Mouse (Mus musculus) heart, embryonic 11.5 days (tissue): ENCODE measurements around the gene Pold4. TPM values are rescaled to one million over a fixed set of nuclear protein-coding genes. Genes with fewer than 3 reads are reported as not detected.

Experiments
- ATAC-seq: fragments of 200-750 bp; cut with Nextera tagmentation; replicated peaks from 2 replicates; pipeline ENCODE4 v1.8.0; 2017; ENCODE audit warnings: moderate library complexity; ENCODE audit not compliant: insufficient number of reproducible peaks, low FRiP score, low TSS enrichment
- H3K27ac ChIP-seq: fragments of 300-500 bp; sonication (generic); 2 replicates; pipeline ENCODE4 v1.5.1; 2014; ENCODE audit warnings: mild to moderate bottlenecking, low read depth, low read length
- H3K27me3 ChIP-seq: fragments of 300-500 bp; sonication (generic); 2 replicates; pipeline ENCODE4 v1.6.1; 2014; ENCODE audit warnings: mild to moderate bottlenecking, low read length, mixed read lengths; ENCODE audit not compliant: control insufficient read depth, insufficient read depth
- H3K36me3 ChIP-seq: fragments of 300-500 bp; sonication (generic); 2 replicates; pipeline ENCODE4 v1.6.1; 2014; ENCODE audit warnings: mild to moderate bottlenecking, low read length, moderate library complexity, mixed read lengths; ENCODE audit not compliant: control insufficient read depth, insufficient read depth
- H3K4me1 ChIP-seq: fragments of 300-500 bp; sonication (generic); 2 replicates; pipeline ENCODE4 v1.6.1; 2014; ENCODE audit warnings: low read length; ENCODE audit not compliant: control insufficient read depth, insufficient read depth
- H3K4me2 ChIP-seq: fragments of 300-500 bp; sonication (generic); 2 replicates; pipeline ENCODE4 v1.6.1; 2014; ENCODE audit warnings: mild to moderate bottlenecking, moderate library complexity
- H3K4me3 ChIP-seq: fragments of 300-500 bp; sonication (generic); 2 replicates; pipeline ENCODE4 v1.5.1; 2014; ENCODE audit warnings: low read depth, low read length
- H3K9ac ChIP-seq: fragments of 300-500 bp; sonication (generic); 2 replicates; pipeline ENCODE4 v1.6.1; 2014; ENCODE audit warnings: mild to moderate bottlenecking, low read depth, low read length, moderate library complexity
- H3K9me3 ChIP-seq: fragments of 300-500 bp; sonication (generic); replicated peaks from 2 replicates; pipeline ENCODE4 v1.6.1; 2016; ENCODE audit warnings: low read length; ENCODE audit not compliant: control insufficient read depth
- WGBS: fragments of 180-500 bp; shearing (Covaris S2); extraction: QIAGEN DNeasy Blood & Tissue Kit; methylation state at CpG from one replicate; pipeline ENCODE4 v1.1.7; 2014; ENCODE audit not compliant: insufficient replicate concordance; 5-methylcytosine and 5-hydroxymethylcytosine counted together
- microRNA-seq: library from miRNA; unstranded; fragments of <30 nt; microRNA quantifications from one replicate; pipeline ENCODE4, GENCODE M21; 2016; ENCODE audit warnings: borderline number of aligned reads
- polyA plus RNA-seq: library from polyadenylated mRNA; unstranded; fragments of >200 nt; fragmentation: Nextera tagmentation; extraction: Ambion mirVana; gene quantifications from 2 replicates; pipeline ENCODE4 v1.2.1, GENCODE M21; 2014

Pold4 gene
- polyA plus RNA-seq, 1 experiment from 2014 or later, result 17.4 TPM

- H3K9me3 ChIP-seq, result no peaks in the 10 kb centered on the region
- WGBS, result under 1% methylated on average over 43 of the region's 50 CpGs
- H3K27me3 ChIP-seq, result peaks cover 3% of the 10 kb centered on the region
- H3K27ac ChIP-seq, result no peak within 1 kb of the TSS
- peak within 1 kb of the TSS; percentile 93 for H3K4me2 ChIP-seq
- H3K36me3 ChIP-seq, result peaks cover 20% of the 10 kb centered on the region
- peak within 1 kb of the TSS; percentile 63 for H3K4me3 ChIP-seq
- H3K4me1 ChIP-seq, result no peaks in the 10 kb centered on the region
- peak; percentile 80 for ATAC-seq
- peak within 1 kb of the TSS; percentile 66 for H3K9ac ChIP-seq
These were observed 51.3 kb downstream of the Pold4 start, which contains the start of gene Ankrd13d for GRCm38 (mm10) chr19:4282898-4283553. Gene Ankrd13d (minus strand): TSS chr19:4283137.

Small RNA genes within 50 kb of the gene (microRNA-seq; reads per million reads assigned to microRNA genes)
- gene Gm26115, result not detected
- not detected for gene Mir6985

Other genes starting within 250 kb of the Pold4 start
- gene Acy3, start 245.3 kb upstream of the Pold4 start, polyA plus RNA-seq, result 8.0 and 11.3 TPM in 2 replicates
- 0.11 TPM in 1 of 2 replicates, not detected in the other for gene Tbx10, start 239.1 kb upstream of the Pold4 start, polyA plus RNA-seq
- gene Nudt8, start 231.3 kb upstream of the Pold4 start, polyA plus RNA-seq, result 48.0 and 48.8 TPM in 2 replicates
- gene Gm49405, start 231.3 kb upstream of the Pold4 start, polyA plus RNA-seq, result 2.3 and 2.5 TPM in 2 replicates
- gene Doc2g, start 228.6 kb upstream of the Pold4 start, polyA plus RNA-seq, result 64.5 and 65.9 TPM in 2 replicates
- 369 and 417 TPM in 2 replicates for gene Ndufv1, start 219.1 kb upstream of the Pold4 start, polyA plus RNA-seq
- gene Gstp1, start 193.9 kb upstream of the Pold4 start, polyA plus RNA-seq, result 359 and 387 TPM in 2 replicates
- 2.9 and 3.4 TPM in 2 replicates for gene Gstp2, start 185.9 kb upstream of the Pold4 start, polyA plus RNA-seq
- gene Gstp3, start 172.3 kb upstream of the Pold4 start, polyA plus RNA-seq, result 0.49 TPM in 1 of 2 replicates, not detected in the other
- not detected in 2 replicates for gene Cabp2, start 150.3 kb upstream of the Pold4 start, polyA plus RNA-seq
- 63.4 and 64.0 TPM in 2 replicates for gene Cdk2ap2, start 134.7 kb upstream of the Pold4 start, polyA plus RNA-seq
- 15.5 and 17.3 TPM in 2 replicates for gene Pitpnm1, start 131.9 kb upstream of the Pold4 start, polyA plus RNA-seq
- gene Aip, start 106.0 kb upstream of the Pold4 start, polyA plus RNA-seq, result 91.4 and 93.4 TPM in 2 replicates
- gene Gpr152, start 92.1 kb upstream of the Pold4 start, polyA plus RNA-seq, result not detected in 2 replicates
- gene Cabp4, start 87.9 kb upstream of the Pold4 start, polyA plus RNA-seq, result not detected in 2 replicates
- gene Coro1b, start 83.3 kb upstream of the Pold4 start, polyA plus RNA-seq, result 109 and 113 TPM in 2 replicates
- 1.3 and 1.7 TPM in 2 replicates for gene Ptprcap, start 78.3 kb upstream of the Pold4 start, polyA plus RNA-seq
- 34.3 and 38.1 TPM in 2 replicates for gene Rps6kb2, start 68.5 kb upstream of the Pold4 start, polyA plus RNA-seq
- gene Carns1, start 56.4 kb upstream of the Pold4 start, polyA plus RNA-seq, result 2.1 and 2.8 TPM in 2 replicates
- gene Tbc1d10c, start 40.6 kb upstream of the Pold4 start, polyA plus RNA-seq, result 1.0 and 1.3 TPM in 2 replicates
- 749 and 760 TPM in 2 replicates for gene Ppp1ca, start 39.8 kb upstream of the Pold4 start, polyA plus RNA-seq
- 20.6 and 24.1 TPM in 2 replicates for gene Rad9a, start 30.2 kb upstream of the Pold4 start, polyA plus RNA-seq
- gene Clcf1, start 17.7 kb upstream of the Pold4 start, polyA plus RNA-seq, result 1.2 and 2.5 TPM in 2 replicates
- not detected in 2 replicates for gene AC109138.7, start 17.5 kb upstream of the Pold4 start, polyA plus RNA-seq
- 3.1 and 3.6 TPM in 2 replicates for gene Ssh3, start 37.3 kb downstream of the Pold4 start, polyA plus RNA-seq
- gene Ankrd13d, start 51.2 kb downstream of the Pold4 start, polyA plus RNA-seq, result 2.1 and 2.2 TPM in 2 replicates
- 12.0 and 14.2 TPM in 2 replicates for gene Grk2, start 74.3 kb downstream of the Pold4 start, polyA plus RNA-seq
- 34.8 and 44.9 TPM in 2 replicates for gene Kdm2a, start 166.4 kb downstream of the Pold4 start, polyA plus RNA-seq
- 28.5 and 31.1 TPM in 2 replicates for gene Rhod, start 207.5 kb downstream of the Pold4 start, polyA plus RNA-seq
- 0.72 and 1.3 TPM in 2 replicates for gene Syt12, start 245.5 kb downstream of the Pold4 start, polyA plus RNA-seq